Mouse (Mus musculus): Measurements from ENCODE around the gene Gstp2. TPM values are rescaled to one million over a fixed set of nuclear protein-coding genes. Genes with fewer than 3 reads are reported as not detected.
A peak's percentile ranks its signal among the peaks of the same experiment; 100 is the strongest.

Gstp2 gene
- polyA plus RNA-seq, 1 experiment: 87.8 TPM

DNA sequence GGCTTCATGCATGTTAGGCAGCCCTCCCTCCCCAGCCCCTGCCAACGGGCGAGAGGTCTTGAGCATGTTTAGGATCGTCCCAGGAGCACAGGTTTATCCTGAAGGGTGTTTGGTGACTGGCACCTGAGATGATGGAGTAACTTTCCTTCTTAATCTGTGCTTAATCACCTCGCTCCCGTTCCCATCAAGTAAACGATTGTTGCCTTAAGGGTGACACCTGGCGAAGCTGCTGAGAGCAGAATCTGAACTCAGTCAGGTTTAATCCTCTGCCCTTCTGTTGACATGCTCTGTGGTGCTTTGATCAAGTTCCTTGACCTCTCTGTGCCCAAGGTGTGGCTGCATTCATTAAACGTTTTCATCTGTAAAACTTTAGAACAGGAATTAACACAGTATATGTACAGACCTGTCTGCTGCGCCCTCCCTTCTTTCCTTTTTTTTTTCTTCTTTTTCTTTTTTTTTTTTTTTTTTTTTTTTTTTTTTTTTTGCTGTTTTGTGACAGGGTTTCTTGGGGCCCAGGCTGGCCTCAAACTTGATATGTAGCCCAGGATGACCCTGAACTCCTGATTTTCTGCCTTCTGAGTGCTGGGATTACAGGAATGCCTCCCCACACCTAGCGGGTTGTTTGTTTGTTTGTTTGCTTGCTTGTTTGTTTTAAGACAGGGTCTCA is 27.8 kb downstream of the Gstp2 start:
- Histone ChIP-seq H3K4me3 (replicated peaks; ENCODE audit: extremely low read depth, low read depth, low read length) (no peak overlapping the region), H3K4me1 (ENCODE audit: control insufficient read depth, insufficient read depth, low read length) (peaks cover under 1% of the 10 kb centered on the region; the same call in 1 of the 2 replicates)
- WGBS: 55% methylated on average over 10 of the region's 10 CpGs
- DNase-seq: no peak
- TF ChIP-seq CTCF (IDR thresholded peaks at IDR 0.05; ENCODE audit: insufficient read depth, low read length): no peak
- TF ChIP-seq POLR2A (IDR thresholded peaks at IDR 0.05; ENCODE audit: borderline replicate concordance, extremely low read depth, low read depth, low read length): no peak

DNA sequence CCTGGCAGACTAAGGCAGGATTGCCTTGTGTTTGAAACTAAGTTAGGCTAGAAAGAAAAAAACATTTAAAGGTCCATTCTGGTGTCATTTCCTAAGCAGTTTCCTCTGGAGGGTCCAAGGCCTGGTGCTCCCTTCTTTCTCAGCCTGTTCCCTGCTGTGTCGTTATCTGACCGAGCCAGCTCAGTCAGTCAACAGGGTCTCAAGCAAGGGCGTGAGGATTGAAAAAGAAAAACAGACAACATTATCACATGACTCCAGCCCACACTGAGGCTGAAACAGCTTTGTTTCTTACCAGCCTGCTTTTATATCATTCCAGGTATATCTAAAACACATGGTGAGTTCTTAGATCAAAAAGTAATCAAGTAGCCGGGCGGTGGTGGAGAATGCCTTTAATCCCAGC is 30.2 kb downstream of the Gstp2 start:
- Histone ChIP-seq H3K4me3 (replicated peaks; ENCODE audit: extremely low read depth, low read depth, low read length) (no peak overlapping the region), H3K4me1 (ENCODE audit: control insufficient read depth, insufficient read depth, low read length) (peaks cover 3% of the 10 kb centered on the region)
- TF ChIP-seq CTCF (IDR thresholded peaks at IDR 0.05; ENCODE audit: insufficient read depth, low read length): no peak
- no peak for TF ChIP-seq POLR2A (IDR thresholded peaks at IDR 0.05; ENCODE audit: borderline replicate concordance, extremely low read depth, low read depth, low read length)
- no peak for DNase-seq
- 61% methylated on average over 5 of the region's 5 CpGs for WGBS

DNA sequence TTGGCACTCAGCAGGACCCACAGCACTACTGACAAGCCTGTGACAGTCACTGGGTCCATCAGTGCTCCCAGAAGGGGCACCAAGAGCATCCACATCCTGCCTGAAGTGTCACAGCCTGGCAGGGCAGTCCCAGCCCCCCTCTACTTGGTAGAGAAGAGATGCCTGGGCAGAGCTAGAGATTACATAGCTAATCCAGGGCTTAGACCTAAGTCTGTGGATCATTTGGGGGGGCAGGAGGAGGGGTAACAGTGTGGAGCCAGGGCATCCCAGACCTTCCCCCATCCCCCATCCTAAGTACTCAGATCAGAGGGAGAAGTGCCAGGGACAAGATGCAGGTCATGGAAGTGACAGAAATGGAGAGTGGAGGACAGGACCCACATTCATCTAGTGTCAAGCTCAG is 31.0 kb downstream of the Gstp2 start:
- TF ChIP-seq POLR2A (IDR thresholded peaks at IDR 0.05; ENCODE audit: borderline replicate concordance, extremely low read depth, low read depth, low read length) (no peak), CTCF (IDR thresholded peaks at IDR 0.05; ENCODE audit: insufficient read depth, low read length) (no peak)
- no peak for DNase-seq
- H3K4me3 ChIP-seq (replicated peaks; ENCODE audit: extremely low read depth, low read depth, low read length): no peak overlapping the region
- H3K4me1 ChIP-seq (ENCODE audit: control insufficient read depth, insufficient read depth, low read length): peaks cover 3% of the 10 kb centered on the region

DNA sequence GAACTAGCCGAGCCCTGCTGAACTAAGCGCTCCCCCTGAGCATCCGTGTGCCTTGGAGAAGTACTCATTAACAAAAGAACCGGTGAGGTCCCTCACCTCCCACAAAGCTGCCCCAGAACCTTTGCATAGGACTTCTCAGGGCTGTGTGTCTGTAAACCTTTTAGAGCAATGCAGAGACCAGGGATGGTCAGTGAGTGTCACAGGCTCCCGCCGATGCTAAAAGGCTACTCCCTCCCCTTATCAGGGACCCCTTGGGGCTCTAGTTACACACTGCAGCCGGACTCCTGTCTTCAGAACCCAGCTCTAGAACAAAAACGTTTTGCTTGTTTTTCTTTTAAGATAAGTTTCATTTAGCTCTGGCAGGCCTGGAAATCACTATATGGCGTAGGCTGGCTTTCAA is 32.8 kb downstream of the Gstp2 start:
- Histone ChIP-seq H3K4me1 (ENCODE audit: control insufficient read depth, insufficient read depth, low read length) (peaks cover 3% of the 10 kb centered on the region), H3K4me3 (replicated peaks; ENCODE audit: extremely low read depth, low read depth, low read length) (peak overlapping the region; percentile 45)
- no peak for DNase-seq
- no peak for TF ChIP-seq CTCF (IDR thresholded peaks at IDR 0.05; ENCODE audit: insufficient read depth, low read length)
- TF ChIP-seq POLR2A (IDR thresholded peaks at IDR 0.05; ENCODE audit: borderline replicate concordance, extremely low read depth, low read depth, low read length): no peak
- WGBS: 18% methylated on average over 9 of the region's 9 CpGs

DNA sequence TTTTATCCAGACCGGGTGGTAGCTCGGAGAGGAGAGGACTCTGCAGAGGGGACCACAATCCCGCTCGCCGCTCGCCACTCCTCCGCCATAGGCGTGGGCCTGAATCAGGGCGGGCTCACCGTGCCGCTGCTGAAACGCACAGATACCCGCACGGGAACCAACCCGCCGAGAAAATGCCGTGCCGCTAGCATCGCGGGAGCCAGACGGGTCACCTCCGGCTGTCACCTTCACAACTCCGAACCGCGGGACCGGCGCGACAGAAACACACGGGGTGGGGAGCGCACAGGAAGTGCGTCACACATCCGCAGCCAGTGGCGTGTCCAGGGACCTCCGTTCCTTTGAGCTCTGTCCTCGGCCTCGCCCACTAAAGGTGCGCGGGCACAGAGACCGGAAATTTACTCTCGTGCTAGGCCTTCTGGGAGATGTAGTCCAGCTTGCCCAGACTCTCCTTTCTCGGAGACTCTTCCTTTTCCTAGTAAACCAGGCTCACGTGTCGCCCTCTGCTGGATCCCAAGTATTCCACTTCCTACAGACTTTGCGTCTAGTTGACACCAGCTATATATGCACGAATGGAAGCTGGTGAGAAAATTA is 33.3 kb downstream of the Gstp2 start, which contains the start of gene Ndufv1:
Gene Ndufv1, minus strand, starts transcription at position 375 of the 591 bp plus-strand sequence.
- Histone ChIP-seq H3K4me1 (ENCODE audit: control insufficient read depth, insufficient read depth, low read length) (peaks cover 3% of the 10 kb centered on the region), H3K4me3 (replicated peaks; ENCODE audit: extremely low read depth, low read depth, low read length) (peak within 1 kb of the TSS; percentile 75)
- TF ChIP-seq CTCF (IDR thresholded peaks at IDR 0.05; ENCODE audit: insufficient read depth, low read length) (peak; percentile 64), POLR2A (IDR thresholded peaks at IDR 0.05; ENCODE audit: borderline replicate concordance, extremely low read depth, low read depth, low read length) (peak; percentile 86; the same call in 1 of the 2 replicates)
- whole genome bisulfite sequencing: 1% methylated on average over 45 of the region's 45 CpGs
- peak; percentile 94 for DNase-seq

DNA sequence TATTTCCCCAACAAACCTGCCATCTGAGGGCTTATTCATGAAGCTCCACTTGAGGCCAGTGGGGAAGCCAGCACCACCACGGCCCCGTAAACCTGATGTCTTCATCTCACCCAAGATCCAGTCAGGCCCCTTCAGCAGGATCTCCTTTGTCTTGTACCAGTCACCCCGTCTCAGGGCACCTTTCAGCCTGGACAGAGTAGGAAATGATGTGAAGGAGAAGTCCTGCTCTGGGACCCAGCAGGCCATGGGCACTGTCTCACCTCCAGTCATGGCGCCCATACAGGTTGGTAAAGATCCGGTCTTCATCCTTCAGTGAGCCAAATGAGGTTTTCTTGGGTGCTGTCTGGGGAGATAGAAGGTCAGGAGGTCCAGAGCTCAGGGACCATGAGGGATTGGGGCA is 34.7 kb downstream of the Gstp2 start:
- no peak for DNase-seq
- TF ChIP-seq CTCF (IDR thresholded peaks at IDR 0.05; ENCODE audit: insufficient read depth, low read length) (no peak), POLR2A (IDR thresholded peaks at IDR 0.05; ENCODE audit: borderline replicate concordance, extremely low read depth, low read depth, low read length) (no peak)
- 94% methylated on average over 5 of the region's 5 CpGs for WGBS
- peaks cover 3% of the 10 kb centered on the region for H3K4me1 ChIP-seq (ENCODE audit: control insufficient read depth, insufficient read depth, low read length)
- H3K4me3 ChIP-seq (replicated peaks; ENCODE audit: extremely low read depth, low read depth, low read length): no peak overlapping the region

DNA sequence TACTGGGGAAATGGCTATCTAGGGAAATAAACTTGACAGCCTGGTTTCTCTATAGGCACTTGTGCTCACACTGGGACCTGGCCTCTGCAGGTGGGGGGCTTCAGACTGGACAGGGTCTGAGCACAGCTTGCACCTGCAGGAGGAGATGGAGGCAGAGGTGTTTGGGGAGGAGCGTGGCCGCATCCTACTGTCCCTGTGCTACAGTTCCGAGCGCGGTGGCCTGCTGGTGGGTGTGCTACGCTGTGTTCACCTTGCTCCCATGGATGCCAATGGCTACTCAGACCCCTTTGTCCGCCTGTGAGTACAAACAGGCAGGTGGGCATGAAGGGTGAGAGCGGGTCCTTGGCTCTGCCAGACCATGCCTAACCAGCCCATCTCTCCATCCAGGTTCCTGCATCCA is 39.9 kb downstream of the Gstp2 start:
- TF ChIP-seq POLR2A (IDR thresholded peaks at IDR 0.05; ENCODE audit: borderline replicate concordance, extremely low read depth, low read depth, low read length): no peak
- TF ChIP-seq CTCF (IDR thresholded peaks at IDR 0.05; ENCODE audit: insufficient read depth, low read length): no peak
- peaks cover 3% of the 10 kb centered on the region for H3K4me1 ChIP-seq (ENCODE audit: control insufficient read depth, insufficient read depth, low read length)
- WGBS: 95% methylated on average over 8 of the region's 8 CpGs
- no peak for DNase-seq
- no peak overlapping the region for H3K4me3 ChIP-seq (replicated peaks; ENCODE audit: extremely low read depth, low read depth, low read length)

DNA sequence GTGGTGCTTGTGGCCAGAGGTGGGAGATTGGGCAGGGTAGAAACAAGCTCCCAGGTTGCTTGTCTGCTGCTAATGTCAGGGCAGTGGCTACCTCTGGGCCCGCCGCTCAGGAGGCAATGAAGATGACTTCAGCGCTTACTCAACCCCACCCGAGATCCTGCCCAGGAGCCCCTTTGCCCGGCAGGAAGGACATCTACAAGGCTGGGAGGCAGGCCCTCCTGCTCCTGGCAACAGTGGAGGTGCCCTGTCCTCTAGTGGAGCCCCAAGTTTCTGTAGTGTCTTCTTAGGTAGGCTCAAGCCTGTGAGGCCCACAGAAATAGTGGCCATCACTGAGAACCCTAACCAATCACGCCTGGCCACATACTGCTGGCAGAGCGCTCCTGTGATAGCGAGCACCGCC is 40.7 kb downstream of the Gstp2 start:
- 85% methylated on average over 9 of the region's 9 CpGs for WGBS
- Histone ChIP-seq H3K4me3 (replicated peaks; ENCODE audit: extremely low read depth, low read depth, low read length) (no peak overlapping the region), H3K4me1 (ENCODE audit: control insufficient read depth, insufficient read depth, low read length) (peaks cover 5% of the 10 kb centered on the region)
- DNase-seq: no peak
- TF ChIP-seq POLR2A (IDR thresholded peaks at IDR 0.05; ENCODE audit: borderline replicate concordance, extremely low read depth, low read depth, low read length): no peak
- no peak for TF ChIP-seq CTCF (IDR thresholded peaks at IDR 0.05; ENCODE audit: insufficient read depth, low read length)

DNA sequence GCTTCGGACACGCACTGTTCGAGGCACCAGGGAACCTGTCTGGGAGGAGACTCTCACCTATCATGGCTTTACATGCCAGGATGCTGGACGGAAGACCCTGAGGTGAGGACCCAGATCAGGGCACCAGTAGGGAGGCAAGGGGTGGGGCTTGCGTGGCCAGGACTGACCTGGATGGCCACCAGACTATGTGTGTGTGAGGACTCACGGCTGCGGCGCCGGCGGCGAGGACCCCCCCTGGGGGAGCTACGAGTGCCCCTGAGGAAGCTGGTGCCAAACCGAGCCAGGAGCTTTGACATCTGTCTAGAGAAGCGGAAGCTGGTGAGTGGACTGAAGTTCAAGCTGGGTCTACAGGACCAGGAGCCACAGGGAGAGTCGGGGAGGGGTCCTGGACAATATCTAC is 41.5 kb downstream of the Gstp2 start:
- TF ChIP-seq POLR2A (IDR thresholded peaks at IDR 0.05; ENCODE audit: borderline replicate concordance, extremely low read depth, low read depth, low read length) (no peak), CTCF (IDR thresholded peaks at IDR 0.05; ENCODE audit: insufficient read depth, low read length) (no peak)
- H3K4me3 ChIP-seq (replicated peaks; ENCODE audit: extremely low read depth, low read depth, low read length): no peak overlapping the region
- WGBS: 85% methylated on average over 15 of the region's 15 CpGs
- DNase-seq: no peak
- peaks cover 5% of the 10 kb centered on the region for H3K4me1 ChIP-seq (ENCODE audit: control insufficient read depth, insufficient read depth, low read length)

DNA sequence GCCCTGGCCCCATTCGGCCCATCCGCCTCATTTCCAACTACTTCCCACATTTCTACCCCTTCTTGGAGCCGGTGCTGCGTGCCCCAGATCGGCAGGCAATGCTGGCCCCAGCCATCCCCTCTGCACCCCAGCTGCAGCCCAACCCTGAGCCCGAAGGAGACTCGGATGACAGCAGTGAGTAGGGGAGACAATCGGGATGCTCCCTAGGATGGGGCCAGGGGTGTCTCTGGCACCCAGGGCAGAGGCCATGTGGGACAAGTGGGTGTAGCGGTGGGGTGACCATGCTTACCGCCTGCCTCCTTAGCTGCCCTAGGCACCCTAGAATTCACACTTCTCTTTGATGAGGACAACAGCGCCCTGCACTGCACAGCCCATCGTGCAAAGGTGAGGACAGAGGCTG is 42.2 kb downstream of the Gstp2 start:
- DNase-seq: no peak
- TF ChIP-seq POLR2A (IDR thresholded peaks at IDR 0.05; ENCODE audit: borderline replicate concordance, extremely low read depth, low read depth, low read length): no peak
- TF ChIP-seq CTCF (IDR thresholded peaks at IDR 0.05; ENCODE audit: insufficient read depth, low read length): no peak

More for the DNA sequence above, 42.2 kb downstream of the Gstp2 start:
- Histone ChIP-seq H3K4me1 (ENCODE audit: control insufficient read depth, insufficient read depth, low read length) (peaks cover 5% of the 10 kb centered on the region), H3K4me3 (replicated peaks; ENCODE audit: extremely low read depth, low read depth, low read length) (no peak overlapping the region)
- WGBS: 68% methylated on average over 12 of the region's 12 CpGs
